Mouse (Mus musculus) ovary, adult 18-20 months (tissue): ENCODE data around the gene Gm20431.
"Not testable (repeated sequence)": the region's sequence is repeated elsewhere in the genome, so short reads cannot be mapped to it uniquely, and the experiment has no call there.

Experiments
- DNase-seq: peaks from one replicate; pipeline ENCODE4 v3.0.0; 2022; ENCODE audit warnings: low spot score, mixed read lengths

Gm20431 gene

DNA sequence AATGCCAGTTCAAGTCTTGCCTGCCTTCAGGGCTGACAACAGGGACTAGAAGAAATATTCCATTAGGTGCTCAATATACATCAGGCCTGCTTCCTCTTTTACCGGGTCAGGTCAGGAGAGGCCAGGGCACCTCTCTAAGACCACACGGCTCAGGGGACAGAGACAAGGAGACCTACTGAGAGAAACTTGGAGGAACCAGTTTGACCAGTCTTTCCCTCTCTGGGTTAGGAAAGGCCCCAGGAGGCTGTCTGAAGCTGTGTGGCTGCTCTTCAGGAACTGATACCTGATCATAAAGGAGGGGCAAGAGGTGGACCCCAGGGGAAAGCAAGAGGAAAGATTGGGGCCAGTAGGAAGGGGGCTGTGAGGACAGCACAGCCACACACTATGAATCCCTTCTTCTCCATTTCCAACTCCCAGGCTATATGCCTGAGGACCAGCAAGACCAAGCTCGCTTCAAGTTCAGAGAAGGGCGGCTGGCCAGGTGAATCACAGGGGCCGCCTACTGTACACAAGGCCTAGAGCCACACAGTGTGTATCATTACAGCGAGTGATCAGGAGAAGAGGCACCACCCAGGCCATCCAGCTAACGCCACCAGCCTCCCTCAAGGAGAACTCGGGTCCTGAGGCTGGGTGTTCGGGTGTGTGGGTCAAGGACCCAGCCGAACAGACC is 2.0 kb downstream of the Gm20431 start:
- DNase-seq, result no peak

GRCm38 (mm10) chr2:167658712-167659111 is 2.6 kb downstream of the Gm20431 start:
- no peak for DNase-seq

DNA sequence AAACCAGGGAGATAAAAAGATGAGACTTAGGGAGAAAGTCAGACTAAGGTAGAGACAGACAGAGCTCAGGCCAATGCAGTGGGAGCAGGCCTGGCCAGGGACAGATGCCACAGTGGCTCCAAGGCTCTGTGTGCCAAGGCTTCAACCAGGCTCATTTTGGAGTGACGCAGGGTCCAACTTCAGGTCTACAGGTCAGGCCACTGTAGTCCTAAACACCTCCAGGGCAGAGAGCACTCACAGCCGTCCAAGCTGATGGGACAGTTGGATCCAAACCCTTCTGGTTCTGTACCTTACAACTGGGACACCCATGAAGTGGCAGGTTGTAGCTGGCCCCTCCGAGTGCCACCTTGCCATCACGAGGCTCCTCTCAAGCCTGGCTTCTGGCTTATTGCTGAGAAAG is 3.3 kb downstream of the Gm20431 start:
- DNase-seq, result no peak

GRCm38 (mm10) chr2:167656629-167657478 is 4.4 kb downstream of the Gm20431 start:
- no peak for DNase-seq

GRCm38 (mm10) chr2:167654911-167655600 is 6.2 kb downstream of the Gm20431 start:
- DNase-seq, result no peak

GRCm38 (mm10) chr2:167652694-167653093 is 8.6 kb downstream of the Gm20431 start:
- DNase-seq, result no peak

- no peak for DNase-seq
Measured at GRCm38 (mm10) chr2:167651622-167652021, 9.7 kb downstream of the Gm20431 start.

DNA sequence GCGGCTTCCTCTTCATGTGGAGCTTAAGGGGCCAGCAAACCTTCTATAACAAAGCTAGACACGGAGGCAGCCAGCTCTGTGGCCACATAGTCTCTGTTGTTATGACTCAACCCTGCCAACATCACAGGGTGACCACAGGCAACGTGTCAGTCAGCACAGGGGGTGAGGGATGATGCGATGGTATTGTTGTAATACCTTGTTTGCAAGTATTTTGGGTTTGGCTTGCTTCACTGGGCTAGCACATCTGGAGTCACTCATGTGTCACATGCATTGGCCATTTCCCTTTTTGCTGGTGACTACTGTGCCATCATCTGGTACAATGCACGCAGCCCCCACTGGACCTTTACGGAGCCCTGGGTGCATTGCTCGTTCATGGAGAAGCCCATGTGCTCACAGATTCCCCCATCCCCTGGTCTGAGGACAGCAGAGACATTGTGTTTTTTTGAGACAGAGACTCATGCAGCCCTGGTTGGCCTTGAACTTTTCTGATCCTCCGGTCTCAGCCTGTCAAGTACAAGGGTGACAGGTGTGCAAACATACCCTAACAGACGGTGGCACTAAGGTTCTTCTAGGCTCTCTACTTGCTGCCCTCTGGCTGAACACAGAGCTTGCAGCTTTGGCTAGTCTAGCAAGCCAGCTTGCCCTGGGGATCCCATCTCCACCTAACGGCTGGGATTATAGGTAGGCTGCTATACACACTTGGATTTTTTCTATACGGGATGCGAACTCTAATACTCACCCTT is 11.8 kb downstream of the Gm20431 start:
- no peak for DNase-seq

- DNase-seq, result no peak
Measured at GRCm38 (mm10) chr2:167646411-167646810, 14.9 kb downstream of the Gm20431 start.

DNA sequence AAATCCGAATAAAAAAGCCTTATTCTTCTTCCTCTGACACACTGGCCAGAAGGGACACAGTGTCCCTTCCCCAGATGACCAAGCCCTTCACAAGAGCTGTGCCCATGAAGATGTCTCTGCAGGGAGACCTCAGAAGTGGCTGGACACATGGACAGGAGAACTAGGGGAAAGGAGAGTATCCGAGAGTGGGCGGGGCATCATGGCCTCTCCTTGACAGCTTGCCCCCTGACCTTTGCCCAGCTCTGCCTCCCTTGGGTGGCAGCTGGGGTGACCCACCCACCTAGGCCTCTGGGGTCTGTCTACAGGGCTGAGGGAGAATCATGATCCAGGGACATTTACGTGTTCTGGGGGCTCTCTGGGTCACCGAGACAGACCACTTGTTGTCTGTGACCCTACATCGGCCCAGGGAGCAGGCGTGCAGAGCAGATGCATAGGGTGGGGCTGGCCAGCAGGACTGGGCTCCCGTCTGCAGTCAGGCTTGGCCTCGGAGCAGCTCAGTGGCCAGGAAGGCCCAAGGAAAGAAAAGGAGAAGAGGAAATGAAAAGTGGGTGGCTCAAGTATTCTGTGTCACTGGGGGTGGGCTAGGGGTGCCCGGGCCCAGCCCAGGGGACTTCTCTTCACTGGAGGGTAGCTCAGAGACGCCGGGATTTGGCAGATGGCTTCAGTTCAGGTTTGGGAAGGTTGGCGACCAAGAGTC is 17.8 kb downstream of the Gm20431 start:
- not testable (repeated sequence) for DNase-seq

- no peak for DNase-seq
Measured at GRCm38 (mm10) chr2:167642164-167642563, 19.1 kb downstream of the Gm20431 start.

DNA sequence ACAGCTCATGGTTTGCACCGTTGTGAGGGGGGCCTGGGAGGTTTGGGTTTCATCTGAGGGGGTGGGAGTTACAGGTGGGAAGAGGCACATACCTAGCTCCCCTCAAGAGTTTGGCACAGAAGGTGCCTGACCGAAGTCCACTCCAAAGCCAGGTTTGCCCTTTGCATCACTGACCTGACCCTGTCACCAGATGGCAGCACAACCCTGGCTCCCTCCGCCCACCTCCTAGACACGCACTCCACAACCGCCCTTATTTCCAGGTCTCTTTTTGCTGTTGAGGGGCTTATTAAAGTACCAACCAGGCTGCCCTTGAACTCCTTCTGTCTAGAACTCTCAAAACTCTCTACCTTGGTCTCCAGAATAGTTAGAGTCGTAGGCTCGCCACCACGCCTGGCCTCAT is 20.0 kb downstream of the Gm20431 start:
- DNase-seq, result no peak

DNA sequence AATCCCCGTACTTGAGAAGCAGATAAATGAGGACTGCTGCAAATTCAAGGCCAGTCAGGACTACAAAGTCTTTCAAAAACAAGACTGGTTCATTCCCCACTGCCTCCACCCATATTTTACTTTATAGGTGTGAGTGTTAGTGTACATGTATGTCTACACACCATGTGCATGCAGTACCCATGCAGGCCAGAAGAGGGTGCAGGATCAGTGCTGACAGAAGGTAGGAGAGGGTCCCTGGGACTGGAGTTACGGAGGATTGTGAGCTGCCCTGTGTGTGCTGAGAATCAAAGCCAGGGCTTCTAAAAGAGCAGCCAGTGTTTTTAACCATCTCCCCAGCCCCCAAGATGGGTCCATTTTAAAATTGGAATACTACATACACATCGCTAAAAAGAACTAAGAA is 21.0 kb downstream of the Gm20431 start:
- DNase-seq, result no peak

GRCm38 (mm10) chr2:167634865-167635512 is 26.3 kb downstream of the Gm20431 start:
- no peak for DNase-seq

DNA sequence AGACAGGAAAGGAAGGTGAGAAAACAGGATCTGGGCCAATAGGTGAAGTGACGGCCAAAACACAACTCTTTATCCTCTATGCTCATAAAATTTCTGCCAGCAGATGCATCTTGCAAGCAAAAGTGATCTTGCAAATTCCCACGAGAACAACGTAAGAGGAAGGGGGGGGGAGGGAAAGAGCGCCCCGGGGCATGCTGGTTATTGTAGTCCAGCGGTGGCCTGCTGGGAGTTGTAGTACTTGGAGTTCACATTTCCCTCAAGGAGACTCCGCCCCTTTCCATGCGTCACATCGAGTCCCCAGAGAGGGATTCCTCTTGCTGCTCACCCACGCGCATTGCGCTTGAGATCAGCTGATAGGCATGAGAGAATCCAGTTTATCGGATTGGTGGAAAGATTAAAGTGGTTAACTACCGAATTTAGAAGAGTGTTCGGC is 26.9 kb downstream of the Gm20431 start:
- DNase-seq, result peak; percentile 91

GRCm38 (mm10) chr2:167633537-167633872 is 27.8 kb downstream of the Gm20431 start:
- DNase-seq, result no peak

- no peak for DNase-seq
Measured at GRCm38 (mm10) chr2:167632731-167633536, 28.4 kb downstream of the Gm20431 start.

DNA sequence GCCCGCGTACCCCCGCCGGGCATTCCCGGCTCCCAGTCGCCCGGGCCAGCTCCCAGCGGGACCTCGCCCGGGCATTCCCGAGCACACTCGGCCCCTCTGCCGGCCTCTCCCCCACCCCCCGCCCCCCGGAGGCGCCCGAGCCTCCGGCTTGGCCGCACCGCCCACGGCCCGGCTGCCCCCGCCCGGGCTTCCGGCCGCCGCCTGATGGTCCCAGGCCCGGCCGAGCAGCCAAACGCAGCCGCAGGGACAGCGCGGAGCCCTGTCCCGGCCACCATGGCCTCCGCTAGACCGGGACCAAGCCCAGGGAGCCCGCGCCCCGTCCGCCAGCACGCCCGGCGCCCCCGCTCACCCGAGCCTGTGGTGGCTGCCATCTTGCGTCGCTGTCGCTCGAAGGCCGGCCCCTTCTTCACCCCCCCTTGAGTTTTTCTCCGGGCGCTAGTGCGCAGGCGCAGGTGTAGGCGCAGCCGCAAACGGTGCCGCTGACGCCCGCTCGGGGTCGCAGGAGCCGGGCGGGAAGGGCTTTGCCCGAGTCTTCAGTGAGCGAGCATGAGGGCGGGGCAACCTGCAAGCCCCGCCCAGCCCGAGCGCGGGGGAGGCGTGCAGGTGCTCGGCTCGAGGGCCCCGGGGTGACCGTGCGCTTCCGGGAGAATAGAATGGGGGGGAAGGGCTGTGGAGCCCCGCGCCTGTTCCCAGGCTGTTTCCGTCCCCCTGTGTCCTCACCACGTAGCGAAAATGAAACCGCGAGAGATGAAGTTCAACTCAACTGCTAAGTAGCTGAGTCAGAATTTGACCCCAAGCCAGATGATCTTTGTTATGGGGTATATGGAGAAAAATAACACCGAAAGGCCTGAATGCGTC is 29.5 kb downstream of the Gm20431 start, which contains the start of gene Ube2v1:
Gene Ube2v1, minus strand, starts transcription at position 505 of the 858 bp plus-strand sequence.
- peak; percentile 95 for DNase-seq

DNA sequence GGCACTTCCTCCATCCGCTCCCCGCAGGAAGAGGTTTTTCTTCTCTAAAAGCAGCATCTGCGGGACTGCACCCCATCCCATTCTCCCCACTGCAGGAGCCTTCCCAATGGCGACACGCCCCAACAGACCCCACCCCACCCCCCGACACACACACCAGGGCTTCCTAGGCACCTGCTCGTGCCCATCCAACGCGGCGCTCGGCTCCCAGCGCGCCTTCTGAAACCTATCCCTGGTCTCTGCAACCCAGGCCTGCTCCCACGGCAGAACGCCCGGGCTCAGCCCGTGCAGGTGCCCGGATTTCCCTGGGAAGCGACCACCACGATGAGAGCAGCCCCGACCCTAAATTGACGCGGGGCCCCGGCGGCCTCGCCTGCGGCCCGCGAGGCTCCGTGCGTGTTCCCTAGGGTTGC is 30.1 kb downstream of the Gm20431 start:
- no peak for DNase-seq
